Mouse (Mus musculus): Measurements from ENCODE around the gene Apip.

The Apip gene

DNA sequence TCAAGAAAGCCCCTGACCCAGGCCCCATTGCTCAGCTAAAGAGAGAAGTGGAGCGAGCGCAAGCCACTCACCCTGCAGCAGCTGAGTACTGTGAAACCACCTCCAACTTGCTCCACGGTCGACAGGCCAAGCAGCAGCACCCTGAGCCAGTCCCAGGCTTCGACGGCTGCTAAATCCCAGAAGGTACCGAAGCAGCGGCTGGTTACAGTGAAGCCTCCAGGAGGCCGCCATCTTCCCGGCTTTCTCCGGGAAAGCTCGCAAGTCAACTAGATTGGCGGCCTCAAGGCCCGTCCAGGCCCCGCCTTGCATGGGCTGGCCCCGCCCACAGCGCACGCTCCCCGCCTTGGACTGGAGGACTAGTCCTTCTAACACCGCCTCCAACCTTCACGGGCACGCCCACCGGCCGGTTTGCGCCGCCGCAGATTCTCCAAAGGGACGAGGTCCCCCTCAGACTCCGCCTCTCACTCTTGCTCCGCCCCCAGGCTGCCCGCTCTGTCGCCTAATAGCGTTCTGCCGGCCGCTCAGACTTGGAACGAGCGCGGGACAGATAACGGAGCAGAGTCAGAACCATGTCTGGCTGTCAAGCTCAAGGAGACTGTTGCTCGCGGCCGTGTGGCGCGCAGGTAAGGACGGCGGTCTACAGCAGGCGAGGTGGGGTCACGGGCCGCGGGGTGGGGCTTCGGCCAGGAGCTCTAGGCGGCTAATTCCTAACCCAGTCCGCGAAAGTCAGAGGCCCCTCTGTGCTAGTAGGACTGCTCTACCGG lies at the start of gene Apip, which contains the start of gene Pdhx:
Gene Apip, plus strand, starts transcription at position 457 of the 764 bp plus-strand sequence.
Gene Pdhx, minus strand, starts transcription at position 295 of the 764 bp plus-strand sequence.
- peak; percentile 100 for DNase-seq (ENCODE audit: low spot score in 2 of 2)

DNA sequence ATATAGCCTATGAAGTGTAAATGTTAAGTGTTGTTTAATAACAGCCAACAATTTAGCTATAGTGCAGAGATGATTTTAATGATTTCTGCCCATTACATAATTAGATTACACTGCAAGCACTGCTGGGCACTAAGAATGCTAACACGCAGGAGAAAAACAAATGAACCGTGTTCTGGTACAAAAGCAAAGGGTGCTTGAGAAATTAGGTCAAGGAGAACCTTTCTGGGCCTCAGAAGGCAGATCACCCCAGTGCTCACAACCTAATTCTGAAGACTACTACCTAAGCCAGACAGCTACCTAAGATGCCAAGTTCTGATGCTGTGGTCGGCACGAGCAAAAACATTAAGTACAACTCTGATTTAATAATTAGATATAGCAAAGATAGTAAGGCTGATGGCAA lies 35.6 kb upstream of the Apip start:
- DNase-seq (ENCODE audit: low spot score in 2 of 2) = no peak

DNA sequence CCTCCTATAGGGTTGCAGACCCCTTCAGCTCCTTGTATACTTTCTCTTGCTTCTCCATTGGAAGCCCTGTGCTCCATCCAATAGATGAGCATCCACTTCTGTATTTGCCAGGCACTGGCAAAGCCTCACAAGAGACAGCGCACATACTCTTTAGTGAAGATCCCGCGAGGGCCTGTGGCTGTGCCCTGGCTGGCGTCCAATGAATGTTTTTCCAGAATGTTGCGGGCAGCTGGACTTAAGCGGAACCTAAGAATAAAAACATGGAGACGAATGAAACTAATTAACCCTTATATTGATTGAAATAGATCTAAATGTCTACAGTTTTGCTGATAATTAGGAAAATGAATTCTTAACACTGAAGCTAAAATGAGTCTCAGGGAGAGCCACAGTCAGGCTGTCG lies 32.6 kb upstream of the Apip start:
- no peak for DNase-seq (ENCODE audit: low spot score in 2 of 2)

DNA sequence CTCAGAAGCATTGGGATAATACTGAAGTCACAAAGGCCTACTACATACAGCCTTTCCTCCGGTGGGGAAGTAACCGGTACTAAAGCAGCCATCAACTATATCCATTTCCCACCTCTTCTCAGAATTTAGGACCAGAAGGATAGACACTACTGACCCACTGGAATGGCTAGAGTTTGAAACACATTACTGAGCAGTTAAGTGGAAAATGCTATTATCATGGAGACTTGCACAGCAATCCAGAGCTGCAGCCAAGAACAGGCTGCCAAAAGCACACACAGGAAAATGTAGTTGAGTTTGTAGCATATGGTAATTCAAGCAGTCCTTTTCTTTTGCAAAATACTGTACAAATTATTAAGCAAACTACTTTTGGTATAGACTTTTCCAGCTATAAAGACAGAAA lies 28.2 kb upstream of the Apip start:
- DNase-seq (ENCODE audit: low spot score in 2 of 2) = no peak

DNA sequence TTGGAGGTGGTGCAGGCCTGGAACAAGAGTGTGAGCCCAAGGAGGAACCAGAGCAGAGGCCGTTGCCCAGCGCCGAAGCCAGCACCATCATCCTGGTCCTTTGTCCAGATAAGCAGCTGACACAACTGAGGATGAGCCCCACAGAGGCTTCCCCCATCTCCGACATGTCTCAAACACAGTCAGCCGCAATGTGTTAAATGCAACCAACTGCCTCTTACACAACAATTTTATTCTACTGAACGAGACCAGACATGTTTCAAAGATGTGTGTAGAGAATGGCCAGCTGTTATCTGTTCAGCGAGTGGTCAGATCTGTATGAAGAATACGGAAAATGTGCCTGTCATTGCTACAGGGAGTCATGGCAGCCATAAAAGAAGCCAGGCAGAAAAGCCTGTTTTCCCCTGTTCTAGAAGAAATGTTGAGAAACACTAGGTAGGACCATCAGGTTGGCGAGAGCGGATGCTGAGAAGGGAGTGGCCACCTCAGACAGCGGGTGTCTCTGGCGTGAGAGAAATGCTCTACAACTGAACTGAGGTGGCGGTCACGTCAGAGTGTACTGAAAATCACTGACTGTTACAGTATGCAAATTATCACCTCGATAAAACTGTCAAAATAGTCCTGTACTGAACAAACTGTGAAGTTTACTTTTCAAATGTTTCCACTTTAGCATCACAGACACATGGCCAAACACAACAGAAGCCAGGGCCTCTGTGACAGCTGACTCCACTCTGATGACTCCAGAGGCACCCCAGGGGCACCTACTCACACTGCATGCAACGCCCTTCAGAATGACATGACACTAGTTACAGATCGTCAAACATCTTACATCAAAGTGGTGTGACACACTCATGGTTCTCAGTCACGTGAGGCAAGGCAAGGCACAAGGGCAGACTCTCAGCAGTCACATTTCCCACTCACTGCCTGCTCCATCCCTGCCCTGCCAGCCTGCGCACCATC lies 21.3 kb upstream of the Apip start:
- DNase-seq (ENCODE audit: low spot score in 2 of 2) = no peak

DNA sequence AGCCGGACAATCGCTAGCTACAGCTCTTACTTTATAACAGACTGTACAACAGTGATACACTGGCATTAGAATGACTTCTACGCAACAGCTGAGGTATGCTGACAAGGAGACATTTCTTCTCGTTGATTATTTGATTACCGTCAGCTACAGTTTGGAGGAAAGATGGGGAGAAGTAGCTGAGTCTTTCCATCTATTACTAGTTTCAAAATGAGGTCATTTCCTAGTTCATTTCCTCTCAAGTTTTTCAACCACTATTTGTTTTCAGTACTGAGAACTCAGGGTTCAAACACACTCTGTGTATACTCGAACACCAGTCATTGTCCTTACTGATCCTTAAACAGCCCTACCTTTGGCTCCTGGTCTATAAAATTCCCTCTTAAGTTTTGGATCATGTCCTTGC lies 17.7 kb upstream of the Apip start:
- DNase-seq (ENCODE audit: low spot score in 2 of 2) = no peak

DNA sequence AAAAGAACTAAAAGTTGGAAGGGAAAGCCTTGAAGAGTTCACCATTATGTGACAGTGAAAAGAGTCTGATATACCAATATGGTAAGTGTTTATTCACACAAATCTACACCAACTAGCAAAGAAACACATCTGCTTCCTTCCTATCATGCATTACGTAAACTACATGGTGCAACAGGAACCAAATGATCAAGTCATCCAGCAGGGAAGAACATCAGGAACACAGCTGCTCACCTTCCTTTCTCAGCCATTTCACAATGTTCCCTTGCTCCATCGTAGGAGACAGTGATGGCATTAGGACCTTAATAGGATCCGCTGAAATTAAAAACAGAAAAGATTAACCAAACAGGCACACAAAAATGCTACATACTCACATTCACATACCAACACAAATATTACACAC lies 15.2 kb upstream of the Apip start:
- no peak for DNase-seq (ENCODE audit: low spot score in 2 of 2)

DNA sequence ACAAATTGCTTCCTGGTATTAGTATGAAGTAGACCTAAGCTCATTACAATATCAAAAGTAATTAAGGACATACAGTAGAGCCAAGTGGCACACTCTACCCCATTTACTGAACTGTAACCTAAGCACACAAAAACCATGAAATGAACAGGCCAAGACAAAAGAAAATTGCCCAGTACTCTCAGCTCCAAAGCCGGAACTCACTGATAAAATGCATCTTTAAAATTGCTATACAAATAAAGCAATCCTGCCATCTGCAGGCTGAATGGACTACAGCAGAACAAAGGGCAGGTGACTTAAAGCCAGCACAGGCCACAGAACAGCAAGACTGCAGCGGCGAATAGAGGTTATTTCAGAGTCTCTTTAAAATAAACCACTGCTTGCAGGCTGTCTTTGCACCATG lies 10.6 kb upstream of the Apip start:
- peak; percentile 18 to 39 for DNase-seq (ENCODE audit: low spot score in 2 of 2)

DNA sequence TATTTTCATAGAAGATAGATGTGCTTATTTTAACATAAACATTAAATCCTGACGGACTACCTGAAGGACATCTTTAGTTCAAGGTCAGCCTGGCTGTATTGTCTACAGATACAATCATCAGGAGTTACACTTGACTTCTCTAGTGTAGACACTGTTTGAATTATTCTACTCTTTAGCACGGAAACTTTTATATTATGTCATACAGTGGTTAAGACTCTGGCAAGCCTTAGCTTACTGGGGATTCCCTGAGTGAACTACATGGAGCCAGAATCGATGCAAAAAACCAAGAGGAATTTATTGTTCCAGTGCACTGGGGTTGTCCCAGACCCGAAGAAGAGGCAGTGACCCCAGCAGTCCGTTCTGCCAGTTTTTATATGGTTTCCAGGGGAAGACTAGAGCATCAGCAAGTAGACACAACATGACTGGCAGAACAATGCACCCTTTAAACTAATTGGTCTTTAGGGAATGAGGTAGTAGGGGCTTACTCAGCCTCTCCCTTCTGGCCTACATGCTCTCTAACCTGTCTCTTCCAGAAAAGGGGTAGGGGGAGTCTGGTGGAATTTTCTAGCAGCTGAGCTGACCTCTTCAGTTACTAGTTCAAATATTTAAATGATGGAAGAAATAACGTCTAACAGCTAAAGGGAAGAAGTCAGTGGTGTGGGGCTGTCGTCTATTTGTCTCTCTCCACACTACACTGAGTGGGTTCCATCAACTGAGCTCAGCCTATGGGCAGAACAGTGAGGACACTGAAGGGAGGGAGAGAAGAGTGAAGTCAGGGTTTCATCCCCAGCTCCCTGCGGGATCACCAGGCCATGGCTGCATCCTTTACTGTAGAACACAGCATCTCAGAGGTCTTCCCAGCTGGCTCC lies 6.6 kb upstream of the Apip start:
- no peak for DNase-seq (ENCODE audit: low spot score in 2 of 2)

DNA sequence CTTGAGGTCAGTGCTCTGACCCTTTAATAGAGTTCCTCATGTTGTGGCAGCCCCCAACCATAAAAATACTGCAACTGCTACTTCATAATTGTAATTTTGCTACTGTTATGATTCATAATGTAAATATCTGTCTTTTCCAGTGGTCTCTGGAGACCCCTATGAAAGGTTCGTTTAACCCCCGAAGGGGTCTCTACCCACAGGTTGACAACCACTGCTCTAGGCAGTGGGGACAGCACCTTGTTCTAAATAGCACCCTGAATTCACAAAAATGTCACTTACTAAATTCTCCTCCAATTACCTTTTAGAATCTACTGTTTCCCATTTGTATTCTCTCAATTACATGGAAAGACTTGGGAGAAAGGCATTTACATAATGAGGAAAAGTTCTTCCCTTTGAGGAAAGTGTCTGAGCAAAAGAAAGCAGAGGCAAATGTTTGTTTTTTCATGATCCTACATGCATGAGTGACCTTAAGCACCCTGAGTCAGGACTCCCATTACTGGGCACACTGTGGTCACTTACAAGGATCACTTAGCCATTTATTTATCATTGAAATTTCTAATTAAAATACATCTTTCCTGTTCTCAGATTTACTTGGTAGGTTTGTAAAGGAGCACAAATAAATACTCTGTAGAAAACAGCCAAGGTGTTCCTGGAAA lies 5.8 kb upstream of the Apip start:
- no peak for DNase-seq (ENCODE audit: low spot score in 2 of 2)

DNA sequence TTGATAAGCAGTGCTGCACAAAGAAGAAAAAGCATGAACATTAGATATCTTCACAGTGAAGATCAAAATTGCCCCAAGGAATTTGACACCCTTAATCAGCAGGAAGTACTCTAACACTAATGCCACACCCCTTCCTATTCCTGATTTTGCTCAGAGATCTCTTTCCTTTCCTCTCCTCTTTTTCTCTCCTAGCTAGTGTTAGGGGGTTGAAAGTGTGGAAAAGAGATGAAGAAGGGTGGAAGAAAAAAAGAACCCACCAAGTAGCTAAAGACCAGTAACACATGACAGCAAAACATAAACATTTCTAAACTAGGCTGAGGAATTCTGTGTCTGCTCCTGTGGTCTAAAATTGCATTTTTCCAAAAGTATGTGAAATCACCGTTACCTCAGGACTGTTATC lies 4.9 kb upstream of the Apip start:
- no peak for DNase-seq (ENCODE audit: low spot score in 2 of 2)

DNA sequence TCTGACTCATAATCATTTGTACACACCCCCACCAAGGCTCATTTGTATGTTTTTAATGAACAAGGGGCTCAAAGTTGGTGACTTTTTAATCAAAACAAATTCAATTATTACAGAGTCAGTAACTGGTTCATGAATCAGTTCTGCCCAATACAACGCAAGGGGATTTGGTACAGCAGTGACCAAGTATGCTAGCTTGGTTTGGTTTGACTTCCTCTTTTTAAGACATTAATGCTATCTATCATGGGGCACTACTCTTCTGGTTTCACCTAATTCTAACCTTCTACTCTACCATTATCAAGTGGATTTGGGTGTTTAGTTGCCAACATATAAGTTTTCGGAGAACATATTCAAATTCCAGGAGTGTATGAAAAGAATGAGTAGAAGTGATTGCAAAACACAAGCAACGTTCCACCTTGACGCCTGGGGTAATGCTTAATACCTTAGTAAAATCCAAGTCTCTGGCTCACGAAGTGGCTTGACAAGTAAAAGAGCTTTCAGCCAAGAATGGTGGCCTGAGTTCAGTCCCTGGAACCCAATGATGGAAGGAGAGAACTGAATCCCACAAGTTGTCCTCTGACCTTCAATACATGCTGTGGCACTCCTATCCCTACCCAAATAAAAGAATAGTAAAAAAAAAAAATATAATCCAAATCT lies 3.6 kb upstream of the Apip start:
- no peak for DNase-seq (ENCODE audit: low spot score in 2 of 2)

DNA sequence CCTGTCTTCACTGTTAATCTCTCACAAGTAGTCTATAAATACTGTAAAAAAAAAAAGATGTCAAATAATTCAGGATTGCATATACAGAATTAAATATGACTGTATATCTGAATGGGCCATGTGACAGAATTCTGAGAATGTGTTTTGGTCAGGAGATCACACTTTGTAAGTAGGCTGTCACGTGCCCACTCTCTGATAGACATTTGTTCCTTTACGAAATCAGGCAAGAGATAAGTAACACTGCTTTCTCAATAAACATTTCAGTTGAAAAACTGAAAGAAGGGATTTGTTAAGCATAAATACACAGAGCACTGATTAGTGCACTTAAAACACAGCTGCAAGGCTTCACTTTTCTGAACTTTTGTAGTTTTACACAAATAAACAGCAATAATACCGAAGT lies 2.9 kb upstream of the Apip start:
- no peak for DNase-seq (ENCODE audit: low spot score in 2 of 2)

DNA sequence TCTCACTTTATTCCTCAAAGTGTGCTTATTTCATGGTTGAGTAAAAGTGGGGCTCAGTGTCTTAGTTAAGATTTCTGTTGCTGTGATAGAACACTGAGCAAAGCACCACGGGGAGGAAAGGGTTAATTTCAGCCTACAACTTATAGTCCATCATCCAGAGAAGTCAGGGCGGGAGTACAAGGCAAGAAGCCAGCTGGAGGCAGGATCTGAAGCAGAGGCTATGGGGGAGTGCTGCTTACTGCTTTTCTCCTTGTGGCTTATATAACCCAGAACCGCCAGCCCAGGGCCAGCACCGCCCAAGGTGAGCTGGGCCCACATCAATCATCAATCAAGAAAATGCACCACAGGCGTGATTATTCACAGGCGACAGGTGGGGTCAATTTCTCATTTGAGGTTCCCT lies 7.6 kb downstream of the Apip start:
- DNase-seq (ENCODE audit: low spot score in 2 of 2) = peak in 1 of 2 experiments; percentile 19

DNA sequence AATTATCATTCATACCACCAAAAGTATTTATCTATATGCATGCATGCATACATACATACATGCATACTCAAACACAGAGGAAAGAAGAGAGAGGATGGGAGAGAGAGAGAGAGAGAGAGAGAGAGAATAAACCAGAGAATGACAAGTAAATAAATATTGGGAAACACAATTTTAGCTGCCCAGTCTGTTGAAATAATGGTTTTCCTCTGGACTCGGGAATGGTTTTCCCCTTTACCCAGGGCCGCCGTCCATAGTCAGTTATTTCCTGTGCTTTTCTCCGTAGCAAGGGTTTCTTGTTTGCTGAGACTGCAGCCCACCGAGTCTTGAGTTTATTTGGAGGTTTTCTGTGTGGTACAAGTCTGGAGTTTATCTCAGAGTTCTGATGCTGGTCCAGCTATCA lies 8.2 kb downstream of the Apip start:
- no peak for DNase-seq (ENCODE audit: low spot score in 2 of 2)

DNA sequence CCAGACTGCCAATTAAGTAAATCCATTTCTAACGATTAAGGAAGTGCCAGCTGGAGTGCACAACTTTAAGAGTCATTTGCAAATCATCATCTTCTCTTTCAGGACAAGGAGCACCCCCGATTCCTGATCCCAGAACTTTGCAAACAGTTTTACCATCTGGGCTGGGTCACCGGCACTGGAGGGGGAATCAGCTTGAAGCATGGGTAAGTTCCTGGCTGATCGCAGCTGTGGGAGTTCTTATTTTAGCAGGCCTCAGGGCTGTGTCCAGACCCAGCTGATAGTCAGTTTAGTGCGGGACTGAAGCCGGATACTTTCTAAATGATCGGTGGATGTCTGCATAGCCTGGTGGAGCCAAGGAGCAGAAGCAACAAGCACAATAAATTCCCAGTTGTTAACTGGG lies 9.4 kb downstream of the Apip start:
- no peak for DNase-seq (ENCODE audit: low spot score in 2 of 2)

DNA sequence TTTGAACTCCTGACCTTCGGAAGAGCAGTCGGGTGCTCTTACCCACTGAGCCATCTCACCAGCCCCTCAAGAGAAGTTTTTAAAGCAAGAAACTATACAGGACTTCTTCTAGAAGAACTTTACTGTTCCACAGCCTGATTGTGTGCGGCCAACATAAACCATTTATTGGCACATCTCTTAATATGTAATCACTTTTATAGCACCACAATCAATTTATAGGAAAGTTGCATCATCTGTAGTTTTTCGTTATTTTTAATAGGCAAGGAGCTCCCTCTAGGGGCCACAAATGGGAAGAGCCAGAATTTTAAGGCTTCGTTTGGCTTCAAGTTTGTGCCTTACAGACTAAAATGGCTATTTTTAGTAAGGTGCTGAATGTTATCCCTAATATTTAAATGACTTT lies 11.0 kb downstream of the Apip start:
- DNase-seq (ENCODE audit: low spot score in 2 of 2) = no peak

DNA sequence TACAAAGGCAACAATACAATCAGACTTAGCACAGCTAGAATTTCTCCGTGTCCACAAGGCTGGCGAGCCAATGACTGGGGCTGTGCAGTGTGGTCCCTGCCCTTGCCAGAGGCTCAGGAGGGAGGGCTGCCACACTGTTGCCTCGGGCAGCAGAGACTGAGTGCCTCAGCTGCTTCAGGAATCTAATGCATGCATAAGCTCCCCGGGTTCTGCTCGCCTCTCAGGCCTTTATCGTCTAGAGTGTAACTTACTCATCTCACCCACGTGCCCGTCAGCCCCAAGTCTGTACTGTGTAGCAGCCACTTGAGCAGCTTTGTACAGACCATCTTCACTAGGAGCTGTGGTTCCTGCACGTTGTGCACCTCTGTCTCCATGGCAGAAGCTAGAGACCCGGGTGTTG lies 12.2 kb downstream of the Apip start:
- DNase-seq (ENCODE audit: low spot score in 2 of 2) = no peak

DNA sequence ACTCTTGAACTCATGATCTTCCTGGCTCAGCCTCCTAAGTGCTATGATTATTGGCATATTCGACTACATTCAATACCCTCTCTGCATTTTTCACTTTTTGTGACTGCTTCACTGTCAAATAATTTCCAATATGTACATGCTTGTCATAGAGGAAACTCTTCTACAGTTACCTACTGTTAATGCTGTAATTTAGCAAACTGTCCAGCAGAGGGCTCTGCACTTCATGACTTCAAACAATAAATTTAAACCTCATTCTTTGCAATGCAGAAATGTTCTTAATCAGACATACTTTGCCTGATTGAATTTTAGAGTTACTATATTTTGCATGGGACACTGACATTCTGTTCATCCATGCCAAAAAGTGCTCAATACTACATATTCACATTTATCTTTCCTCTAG lies 13.0 kb downstream of the Apip start:
- DNase-seq (ENCODE audit: low spot score in 2 of 2) = no peak

DNA sequence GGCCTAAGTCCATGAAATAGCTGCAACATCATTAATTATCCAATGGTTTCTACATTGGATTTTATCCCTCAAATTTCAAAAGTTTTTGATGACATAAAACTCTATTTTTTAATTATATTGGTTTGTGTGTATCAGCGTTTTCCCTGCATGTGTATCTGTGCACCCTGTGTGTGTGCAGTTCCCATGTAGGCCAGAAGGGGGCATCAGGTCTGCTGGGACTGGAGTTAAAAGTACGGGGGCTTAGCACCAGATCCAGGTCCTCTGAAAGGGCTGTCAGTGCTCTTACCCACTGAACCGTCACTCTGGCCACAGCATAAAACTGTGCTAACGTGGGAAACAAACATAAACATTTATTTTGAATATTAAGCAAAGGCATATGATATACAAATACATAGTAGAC lies 14.6 kb downstream of the Apip start:
- DNase-seq (ENCODE audit: low spot score in 2 of 2) = no peak

DNA sequence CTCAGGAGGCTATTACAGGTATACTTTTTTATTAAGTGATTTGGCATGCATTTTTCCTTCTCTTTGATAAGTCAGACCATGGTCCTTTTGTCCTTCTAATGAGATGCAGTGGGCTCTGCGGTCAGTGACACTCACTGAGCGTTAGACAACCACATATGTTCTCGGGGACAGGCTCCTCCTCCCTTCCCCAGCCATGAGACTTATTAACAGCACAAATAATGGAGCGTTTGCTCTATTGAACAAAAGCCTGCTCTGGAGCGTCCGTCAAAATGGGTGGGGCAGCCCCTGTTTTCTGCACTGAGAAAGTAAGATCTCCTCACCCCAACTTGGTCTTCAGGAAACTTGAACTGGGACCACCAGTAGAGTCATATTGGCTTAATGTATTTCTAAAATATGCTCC lies 16.0 kb downstream of the Apip start:
- DNase-seq (ENCODE audit: low spot score in 2 of 2) = no peak
